Mouse (Mus musculus) T-helper 17 cell (primary cell): Measurements from ENCODE around the gene Tecpr2.

Source experiments
- in situ Hi-C, 2 experiments: fragments of 300-600 bp; cut with MboI, MseI; formaldehyde crosslinking; loops; 1 replicate in 1 of 2; 2 replicates in 1 of 2; pipeline ENCODE4 v1.15.1; 2025; ENCODE audit warnings: high pct_unique_total_duplicates in 2 of 2

Tecpr2 gene

GRCm38 (mm10) chr12:110940869-110941268, 51.8 kb downstream of the Tecpr2 start:
- in situ Hi-C loops: no loop called here

- in situ Hi-C loops: no loop called here
Measured at GRCm38 (mm10) chr12:110946216-110946615, 57.2 kb downstream of the Tecpr2 start.

DNA sequence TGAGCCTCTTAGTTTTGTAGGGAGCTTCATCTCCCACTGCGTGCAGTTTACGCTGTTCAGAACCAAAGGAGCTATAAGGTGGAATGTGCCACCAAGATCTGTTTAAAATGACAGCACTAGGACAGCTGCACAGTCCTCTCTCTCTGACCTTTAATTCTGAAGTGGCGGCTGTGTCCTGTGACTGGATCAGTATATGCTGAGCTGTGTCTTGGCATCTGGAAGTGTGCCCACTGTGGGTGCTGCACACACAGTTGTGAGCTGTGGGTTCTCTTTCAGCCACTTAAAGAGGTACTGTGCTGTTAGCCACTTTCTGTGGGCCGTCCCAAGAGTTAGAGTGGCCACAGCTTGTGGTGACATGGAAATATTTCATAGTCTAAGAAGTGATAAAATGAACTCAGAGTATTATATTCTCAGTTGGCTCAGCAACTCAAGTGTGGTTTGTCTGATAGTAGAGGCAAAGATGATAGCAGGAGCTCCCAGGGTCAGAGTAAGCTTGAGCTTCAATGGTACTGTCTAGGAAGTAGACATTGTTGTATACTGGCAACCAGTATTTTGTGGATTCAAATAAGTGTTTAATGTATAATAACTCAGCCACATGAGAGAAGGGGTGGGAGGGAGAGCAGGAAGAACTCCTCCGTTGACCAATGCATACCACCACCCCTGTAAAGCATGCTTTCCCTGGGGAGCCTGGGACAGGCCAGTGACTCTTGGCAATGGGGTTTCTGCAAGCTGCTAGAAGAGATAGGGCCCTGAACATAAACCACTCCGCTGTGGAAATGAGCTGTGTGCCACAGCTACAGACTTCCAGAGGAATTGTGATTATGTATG, 59.2 kb downstream of the Tecpr2 start:
- in situ Hi-C loops: no loop called here

DNA sequence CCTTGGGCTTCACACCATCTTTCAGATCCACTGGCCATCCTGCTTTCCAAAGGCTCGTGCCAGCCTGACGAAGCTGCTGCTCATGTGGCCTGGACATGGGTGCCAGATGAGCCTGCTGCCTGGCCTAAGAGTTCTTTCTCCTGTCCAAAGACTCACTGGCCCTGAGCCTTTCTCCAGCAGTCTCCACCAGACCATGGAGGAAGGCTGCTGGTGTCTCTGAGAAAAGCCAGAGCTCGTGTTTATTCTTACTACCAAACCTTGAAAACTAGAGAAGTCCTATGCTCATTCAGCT, 59.8 kb downstream of the Tecpr2 start:
- in situ Hi-C loops: no loop called here

GRCm38 (mm10) chr12:110949410-110949809, 60.3 kb downstream of the Tecpr2 start:
- in situ Hi-C loops: no loop called here

DNA sequence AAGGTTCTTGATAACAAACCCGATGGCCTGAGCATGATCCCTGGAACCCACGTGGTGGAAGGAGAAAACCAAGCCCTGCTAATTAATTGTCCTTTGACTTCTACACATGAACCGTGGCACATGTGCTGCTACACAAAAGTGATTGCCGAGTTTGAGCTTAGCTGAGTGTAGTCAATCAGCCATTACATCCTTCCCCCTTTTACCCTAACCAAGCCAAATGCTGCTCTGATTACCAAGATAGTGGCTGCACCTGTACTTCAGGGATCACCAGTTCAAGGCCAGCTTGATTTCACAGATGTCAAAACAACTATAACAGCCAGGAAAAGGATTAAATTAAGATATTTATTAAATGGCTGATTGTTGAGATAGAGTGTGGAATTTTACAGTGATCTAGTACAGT, 61.1 kb downstream of the Tecpr2 start:
- in situ Hi-C loops: no loop called here

DNA sequence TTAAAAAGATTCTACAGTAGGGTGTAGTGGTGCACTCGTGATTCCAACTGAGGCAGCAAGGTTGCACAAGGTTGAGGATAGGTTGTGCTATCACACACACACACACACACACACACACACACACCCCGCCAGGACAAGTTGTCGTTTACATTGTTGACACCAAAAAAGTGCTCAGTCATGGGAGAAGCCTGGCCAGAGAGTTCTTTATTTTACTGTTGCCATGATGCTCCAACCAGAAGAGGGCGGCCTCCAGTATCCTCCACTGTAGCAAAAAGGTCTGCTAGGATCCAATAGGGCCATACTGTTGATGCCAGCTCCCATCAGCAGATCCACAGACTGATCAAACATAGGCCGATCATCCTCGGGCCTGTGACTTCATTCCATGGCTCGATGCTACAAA, 62.2 kb downstream of the Tecpr2 start:
- in situ Hi-C loops: no loop called here

- in situ Hi-C loops: no loop called here
Measured at GRCm38 (mm10) chr12:110952628-110953385, 63.7 kb downstream of the Tecpr2 start.

- in situ Hi-C loops: no loop called here
Measured at GRCm38 (mm10) chr12:110953443-110953842, 64.4 kb downstream of the Tecpr2 start.

- in situ Hi-C loops: no loop called here
Measured at GRCm38 (mm10) chr12:110953900-110954299, 64.8 kb downstream of the Tecpr2 start.

- in situ Hi-C loops: no loop called here
Measured at GRCm38 (mm10) chr12:110954351-110954991, 65.4 kb downstream of the Tecpr2 start.

GRCm38 (mm10) chr12:110961973-110962372, 72.9 kb downstream of the Tecpr2 start:
- in situ Hi-C loops: no loop called here

- in situ Hi-C loops: no loop called here
Measured at GRCm38 (mm10) chr12:110965500-110965899, 76.4 kb downstream of the Tecpr2 start.

DNA sequence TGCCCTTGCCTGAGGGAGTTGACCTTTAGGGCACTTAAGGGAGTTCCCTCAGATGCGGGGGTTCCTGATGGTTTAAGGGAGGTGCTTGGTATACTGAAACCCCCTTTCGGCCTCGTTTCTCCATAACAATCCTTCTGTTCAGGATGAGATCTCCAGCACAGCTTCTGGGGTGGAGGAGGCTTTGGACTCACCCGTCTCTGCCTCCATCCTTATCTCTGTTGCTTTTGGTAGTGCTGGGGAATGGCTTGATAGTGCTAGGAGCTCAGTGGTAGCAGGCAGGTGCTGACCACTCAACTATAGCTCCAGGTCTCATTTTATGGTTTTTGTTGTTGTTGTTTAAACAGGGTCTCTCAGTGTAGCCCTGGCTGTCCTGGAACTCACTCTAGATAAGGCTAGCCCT, 77.0 kb downstream of the Tecpr2 start:
- in situ Hi-C loops: no loop called here

DNA sequence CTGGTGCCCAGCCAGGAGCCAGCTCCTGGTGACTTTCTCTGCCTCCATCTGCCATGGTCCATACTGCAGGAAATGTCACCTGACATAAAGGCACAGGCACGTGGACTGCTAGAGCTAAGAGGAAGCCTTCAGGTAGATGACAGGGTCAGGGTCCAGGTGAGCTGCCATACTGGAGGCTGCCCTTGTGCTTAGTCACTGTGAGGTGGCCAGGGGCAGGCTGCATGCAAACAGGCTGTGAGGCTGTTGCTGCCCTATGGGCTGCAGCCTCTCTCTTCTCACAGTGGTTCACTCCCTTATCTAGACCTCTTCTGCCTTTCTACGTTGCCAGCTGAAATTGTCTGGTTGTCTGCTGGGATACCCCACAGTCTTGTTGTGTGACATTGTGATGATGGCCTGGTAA, 78.1 kb downstream of the Tecpr2 start:
- in situ Hi-C loops: no loop called here

DNA sequence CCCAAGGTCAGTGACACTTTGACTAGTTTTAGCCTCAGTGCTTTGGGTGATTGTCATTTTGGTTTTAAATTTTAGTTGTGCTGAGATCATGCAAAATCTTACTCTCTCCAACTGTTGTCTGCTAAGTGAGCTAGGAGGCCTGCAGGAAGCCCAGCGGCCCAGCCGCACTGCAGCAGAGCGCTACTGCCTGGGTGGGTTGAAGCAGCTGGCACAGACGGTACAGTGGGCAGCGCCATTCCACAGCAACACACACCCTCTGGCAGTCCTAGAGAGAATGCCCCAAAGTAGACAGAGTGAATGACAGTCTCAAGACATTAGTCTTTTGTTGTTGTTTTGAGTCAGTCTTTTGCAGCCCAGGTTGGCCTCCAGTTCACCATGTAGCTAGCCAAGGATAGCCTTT, 81.3 kb downstream of the Tecpr2 start:
- in situ Hi-C loops: no loop called here

DNA sequence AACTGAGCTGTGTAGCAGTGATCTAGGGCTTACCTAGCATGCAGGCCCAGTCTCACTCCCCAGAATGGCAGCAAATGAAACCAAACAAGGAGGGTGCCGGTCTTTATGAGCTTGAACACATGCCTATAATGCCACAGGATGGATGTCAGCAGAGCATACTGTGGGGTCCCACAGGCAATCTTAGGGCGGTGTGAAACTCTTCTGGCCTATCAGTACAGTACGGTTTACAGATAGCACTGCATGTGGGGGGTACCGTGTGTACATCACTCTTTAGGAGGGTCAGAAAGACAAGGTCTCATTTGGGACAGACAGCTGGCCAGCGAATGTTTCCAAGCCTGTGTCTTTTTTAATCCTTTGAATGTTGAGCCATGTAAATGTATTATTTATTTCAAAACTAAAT, 82.9 kb downstream of the Tecpr2 start:
- in situ Hi-C loops: no loop called here

- in situ Hi-C loops: no loop called here
Measured at GRCm38 (mm10) chr12:110973829-110974228, 84.8 kb downstream of the Tecpr2 start.

DNA sequence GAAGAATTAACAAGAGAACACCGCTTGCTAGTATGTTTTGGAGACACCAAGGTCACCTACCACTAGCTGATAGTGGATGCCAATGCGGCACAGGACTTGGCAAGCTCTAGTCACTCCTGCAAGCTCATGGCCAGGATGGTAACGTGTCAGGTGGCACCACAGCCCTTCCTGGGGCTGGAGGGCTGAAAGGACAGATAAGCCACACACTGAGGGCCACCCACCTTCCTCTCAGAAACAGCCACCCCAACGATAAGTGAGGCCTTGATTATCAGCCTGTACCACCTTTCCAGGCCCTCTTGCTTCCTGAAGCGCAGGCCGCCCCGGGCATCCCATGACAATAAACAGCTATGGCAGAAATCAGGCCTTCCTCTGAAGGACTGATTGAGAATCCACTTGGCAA, 85.2 kb downstream of the Tecpr2 start:
- in situ Hi-C loops: no loop called here

DNA sequence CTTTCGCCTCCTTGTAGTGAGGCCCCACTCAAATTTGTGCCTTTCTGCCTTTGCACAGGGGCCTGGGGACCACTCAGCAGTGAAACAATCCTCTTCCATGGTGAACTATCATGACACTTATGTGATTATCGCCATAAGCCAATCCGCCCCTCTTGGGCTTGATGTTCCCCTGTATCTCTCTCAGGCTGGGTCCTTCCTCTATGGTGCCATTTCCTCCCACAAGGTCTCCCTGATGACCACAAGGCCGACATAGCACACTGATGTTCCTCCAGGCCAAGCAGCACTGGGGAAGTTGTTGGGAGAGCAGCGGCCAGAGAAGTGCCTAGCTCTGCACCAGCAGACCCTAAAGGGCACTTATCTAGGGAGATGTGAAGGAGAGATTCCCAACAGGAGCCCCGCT, 85.7 kb downstream of the Tecpr2 start:
- in situ Hi-C loops: no loop called here

DNA sequence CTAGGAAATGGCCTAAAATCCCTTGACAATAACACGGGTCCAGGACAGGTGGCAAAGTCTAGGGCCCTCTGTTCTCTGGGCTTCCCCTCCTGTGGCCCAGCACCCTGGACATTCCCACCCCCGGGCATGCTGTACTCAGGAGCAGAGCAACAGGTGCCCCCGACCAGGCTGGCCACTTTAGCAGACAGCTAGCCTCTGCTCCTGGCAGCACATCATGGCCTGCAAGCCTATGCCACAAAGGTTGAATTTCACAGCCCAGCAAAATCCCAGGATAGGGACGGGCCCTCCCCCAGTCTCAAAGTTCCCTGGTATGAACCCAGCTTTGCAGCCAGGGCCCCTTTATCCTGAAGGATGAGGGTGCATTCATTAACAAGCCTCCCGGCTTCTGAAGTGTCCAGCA, 86.3 kb downstream of the Tecpr2 start:
- in situ Hi-C loops: no loop called here

DNA sequence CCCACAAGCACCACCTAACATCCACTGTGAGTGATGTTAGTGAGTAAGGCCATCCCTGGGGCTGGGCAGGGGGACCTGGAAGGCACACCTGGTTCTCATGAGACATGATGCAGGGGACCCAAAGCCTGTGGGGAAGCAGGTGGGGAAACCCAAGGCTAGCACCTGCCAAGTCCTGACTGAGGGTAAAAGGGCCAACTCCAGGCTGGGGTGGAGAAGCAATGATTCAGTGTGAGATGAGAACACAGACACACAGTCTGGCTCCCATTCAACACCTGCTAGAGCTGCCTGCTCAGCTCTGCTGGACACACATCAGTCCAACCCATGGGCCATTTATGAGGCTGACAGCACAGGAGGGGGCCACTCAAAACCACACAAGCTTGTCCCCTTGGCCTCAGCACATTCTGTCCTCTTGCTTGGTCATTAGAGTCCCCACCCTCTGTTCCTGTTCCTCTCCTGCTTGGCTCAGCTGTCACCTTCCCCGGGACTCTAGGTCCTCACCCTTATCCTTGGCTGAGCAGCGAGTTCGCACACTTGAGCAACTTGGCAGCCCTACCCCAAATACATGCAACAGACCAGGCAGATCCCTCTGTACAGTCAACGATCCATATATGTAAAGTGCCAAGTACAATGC, 86.9 kb downstream of the Tecpr2 start:
- in situ Hi-C loops: no loop called here
